Mouse (Mus musculus): ENCODE measurements around the gene Abhd17b.

DNA sequence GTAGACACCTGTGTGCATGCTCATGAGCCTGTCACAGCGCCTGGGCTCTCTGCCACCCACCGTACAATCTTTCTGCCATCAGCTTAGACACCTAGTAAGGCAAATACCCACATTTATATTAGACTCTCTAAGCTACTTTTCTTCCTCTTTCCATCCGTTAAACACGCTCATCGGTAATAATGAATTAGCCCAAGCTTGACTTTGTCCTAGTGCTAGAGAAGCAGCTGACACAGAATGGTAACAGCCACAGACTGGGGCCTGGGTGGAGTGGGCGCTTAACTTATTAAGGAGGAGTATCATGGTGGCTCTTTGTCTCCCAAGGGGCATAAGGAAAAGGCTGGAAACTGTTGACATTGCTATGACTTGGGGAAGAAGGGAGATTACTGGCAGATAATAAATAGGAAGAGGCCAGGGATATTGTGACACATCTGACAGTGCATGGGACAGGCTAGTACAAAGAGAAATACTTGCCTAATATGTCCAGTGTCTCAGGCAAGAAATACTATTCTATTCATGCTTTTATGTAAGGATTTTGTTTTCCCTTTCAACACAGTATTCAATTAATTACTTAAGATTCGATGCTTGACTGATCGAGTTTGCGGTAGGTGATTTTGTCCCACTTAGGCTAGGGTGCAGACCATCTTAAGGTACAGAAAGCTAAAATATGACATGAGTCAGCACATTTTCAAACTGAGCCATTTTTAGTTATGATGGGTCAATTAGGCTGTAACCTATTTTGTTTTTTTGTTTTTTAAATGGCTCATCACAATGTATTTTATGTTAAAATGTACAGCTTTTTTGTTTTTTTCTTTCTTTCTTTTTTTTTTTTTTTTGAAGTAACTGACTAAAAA lies 41.0 kb upstream of the Abhd17b start:
- TF ChIP-seq RAD21 (IDR thresholded peaks at IDR 0.05; ENCODE audit: low read depth, low read length) (no peak), POLR2A (IDR thresholded peaks at IDR 0.05; ENCODE audit: low read depth, low read length) (no peak), USF1 (IDR thresholded peaks at IDR 0.05; ENCODE audit: low read depth, low read length) (no peak)
